Mouse (Mus musculus) B cell, adult 67 days (primary cell): ENCODE measurements around the gene Myod1. TPM values are rescaled to one million over a fixed set of nuclear protein-coding genes. Genes with fewer than 3 reads are reported as not detected.

Source experiments
- total RNA-seq, 2 experiments: library from RNA; stranded (reverse); gene quantifications; 4 replicates each; pipeline ENCODE4 v1.2.4; 2023

Myod1 gene
- total RNA-seq, result not detected

GRCm38 (mm10) chr7:46376172-46377007 is at the start of gene Myod1:
TSS of gene Myod1 (plus strand) at chr7:46376474.

GRCm38 (mm10) chr7:46396231-46396927 is 20.1 kb downstream of the Myod1 start, which contains the start of gene Kcnc1:
TSS of gene Kcnc1 (plus strand) at chr7:46396497.

Other genes starting within 250 kb of the Myod1 start
- not detected for gene Abcc8, start 196.4 kb upstream of the Myod1 start, total RNA-seq
- not detected for gene Ush1c, start 138.0 kb upstream of the Myod1 start, total RNA-seq
- gene Otog, start 135.5 kb upstream of the Myod1 start, total RNA-seq, result not detected
- 1 to 10 TPM in 1 of 2 experiments, under 1 TPM in 1; 0.18 to 1.6 TPM for gene Kcnc1, start 20.0 kb downstream of the Myod1 start, total RNA-seq